Mouse (Mus musculus) CD4-positive, CD25-positive, alpha-beta regulatory T cell, adult 2 months (primary cell): ENCODE measurements around the gene Fstl3.

Experiments
- DNase-seq: peaks from one replicate; pipeline ENCODE4 v3.0.0-alpha.2; 2012; ENCODE audit warnings: low read depth, low spot score

Fstl3 gene

GRCm38 (mm10) chr10:79760603-79761143 lies 16.4 kb upstream of the Fstl3 start:
- no peak for DNase-seq

GRCm38 (mm10) chr10:79762875-79763274 lies 14.2 kb upstream of the Fstl3 start:
- no peak for DNase-seq

DNA sequence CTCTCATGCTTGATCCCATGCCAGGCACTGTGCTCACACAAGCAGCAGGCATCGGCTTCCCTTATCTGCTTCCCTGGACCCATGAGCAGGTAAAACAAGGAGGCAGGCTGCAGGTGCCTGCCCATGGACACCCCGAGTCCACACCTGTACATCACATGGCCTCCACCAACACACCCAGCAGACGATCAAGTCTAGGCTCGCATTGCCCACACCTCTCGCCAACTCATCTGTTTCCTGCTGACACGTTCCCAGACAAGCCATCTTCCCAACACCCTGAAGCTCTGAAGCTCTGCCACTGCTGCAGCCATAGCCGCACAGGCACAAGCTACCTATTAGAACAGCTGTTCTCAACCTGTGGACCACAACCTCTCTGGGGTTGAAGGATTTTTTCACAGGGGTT lies 12.8 kb upstream of the Fstl3 start:
- no peak for DNase-seq

GRCm38 (mm10) chr10:79765228-79765745 lies 11.8 kb upstream of the Fstl3 start:
- no peak for DNase-seq

DNA sequence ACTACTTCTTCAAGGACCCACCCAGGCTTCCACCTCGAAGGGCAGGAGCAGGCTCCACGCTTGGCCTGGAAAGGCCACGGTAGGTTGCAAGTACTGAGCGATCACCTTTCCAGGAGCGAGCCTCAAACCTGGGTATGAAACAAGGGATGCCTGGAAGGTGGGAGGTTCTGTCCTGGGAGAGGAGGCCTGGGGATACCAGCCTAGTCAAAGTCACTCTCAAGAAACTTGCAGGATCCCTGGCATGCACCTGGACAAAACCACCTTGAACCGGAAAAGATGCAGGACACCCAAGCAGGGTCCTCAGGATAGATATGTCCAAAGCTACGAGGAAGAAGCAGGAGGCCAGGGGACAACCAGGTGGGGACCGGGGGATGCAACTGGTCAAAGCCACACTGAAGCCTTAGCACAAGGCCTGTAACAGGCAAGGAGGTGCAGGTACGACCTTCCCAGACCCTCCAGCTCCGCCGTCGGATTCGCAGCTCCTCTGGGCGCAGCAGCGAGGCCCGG lies 11.0 kb upstream of the Fstl3 start:
- no peak for DNase-seq

- peak; percentile 99 for DNase-seq
Observed at GRCm38 (mm10) chr10:79766508-79767325, 10.4 kb upstream of the Fstl3 start, which contains the start of gene Rnf126. Gene Rnf126 (minus strand): TSS chr10:79766952.

DNA sequence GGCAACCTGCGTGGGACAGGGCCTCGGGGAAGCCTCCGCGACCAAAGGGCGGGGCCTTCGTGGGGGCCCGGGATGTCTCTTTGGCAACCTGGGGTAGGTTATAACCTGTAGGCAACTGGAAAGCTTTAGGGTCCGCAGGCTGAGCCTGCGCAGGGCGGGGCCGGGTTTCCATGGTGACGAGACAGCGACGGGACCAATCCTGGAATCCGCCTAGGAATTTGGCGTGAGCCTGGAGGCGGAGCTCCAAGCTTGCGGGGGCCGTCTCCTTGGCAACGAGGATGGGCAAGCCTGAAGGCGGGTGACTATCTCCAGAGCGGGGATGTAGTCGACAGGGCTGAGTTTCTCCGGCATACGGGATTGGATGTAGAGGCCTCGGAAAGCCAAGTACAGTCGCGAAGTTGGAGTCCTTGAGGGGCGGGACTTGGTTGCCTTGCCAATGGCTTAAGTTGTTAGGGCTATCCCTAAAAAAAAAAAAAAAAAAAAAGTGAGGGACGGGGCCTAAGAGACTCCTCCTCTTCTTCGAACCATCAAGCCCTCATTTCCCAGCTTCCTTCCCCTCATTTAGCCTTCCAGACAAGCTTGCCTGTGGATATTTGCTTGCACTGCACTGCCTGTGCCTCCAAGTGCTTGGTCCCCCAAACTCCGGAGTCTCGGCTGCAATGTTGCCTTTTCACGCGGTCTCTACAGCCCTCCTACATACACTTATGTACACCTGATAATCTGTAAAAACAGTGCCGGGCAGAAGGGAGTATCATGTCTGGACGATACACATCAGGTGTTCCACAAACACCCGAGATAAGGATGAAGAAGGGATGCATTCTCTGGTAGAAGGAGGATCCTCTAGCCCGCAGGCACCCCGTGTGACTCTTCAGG lies 9.5 kb upstream of the Fstl3 start:
- peak; percentile 80 for DNase-seq

DNA sequence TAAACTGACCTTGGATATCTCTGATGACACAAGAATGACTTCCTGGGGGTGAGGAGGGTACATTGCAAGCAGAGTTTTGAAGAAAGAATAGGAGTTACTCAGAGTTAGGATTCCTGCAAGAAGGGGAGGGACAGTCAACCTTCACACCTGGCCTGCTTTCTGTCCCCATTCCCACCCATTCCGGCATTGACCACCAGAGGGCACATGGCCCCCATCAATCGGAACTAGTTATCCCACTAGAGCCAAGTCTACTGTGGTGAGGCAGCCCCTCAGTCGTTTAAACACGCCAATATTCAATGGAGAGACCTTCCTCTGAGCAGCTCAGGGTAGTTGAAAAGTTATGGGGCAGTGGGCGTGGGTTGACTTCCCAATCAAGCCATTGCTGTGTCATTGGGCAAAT lies 8.7 kb upstream of the Fstl3 start:
- peak; percentile 75 for DNase-seq

GRCm38 (mm10) chr10:79769329-79769728 lies 7.7 kb upstream of the Fstl3 start:
- DNase-seq = no peak

GRCm38 (mm10) chr10:79772320-79772719 lies 4.8 kb upstream of the Fstl3 start:
- DNase-seq = no peak

DNA sequence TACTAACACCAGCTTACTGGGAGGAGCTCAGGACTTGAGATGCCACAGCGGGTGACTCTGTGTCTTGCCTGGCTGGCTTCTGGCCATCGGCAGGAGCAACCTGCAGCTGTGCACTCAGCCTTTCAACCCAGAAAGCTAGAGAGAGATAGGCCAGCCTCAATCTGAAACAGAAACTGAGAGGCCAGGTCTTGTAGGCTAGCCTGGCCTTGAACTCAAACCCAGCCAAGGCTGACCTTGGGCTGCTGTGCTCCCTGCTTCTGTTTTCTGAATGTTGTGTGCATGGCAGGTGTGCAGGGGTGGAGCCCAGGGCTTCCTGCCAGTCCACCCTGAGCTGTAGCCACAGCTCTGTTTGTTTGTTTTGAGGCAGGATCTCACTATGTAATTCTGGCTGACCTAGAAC lies 3.9 kb upstream of the Fstl3 start:
- no peak for DNase-seq

DNA sequence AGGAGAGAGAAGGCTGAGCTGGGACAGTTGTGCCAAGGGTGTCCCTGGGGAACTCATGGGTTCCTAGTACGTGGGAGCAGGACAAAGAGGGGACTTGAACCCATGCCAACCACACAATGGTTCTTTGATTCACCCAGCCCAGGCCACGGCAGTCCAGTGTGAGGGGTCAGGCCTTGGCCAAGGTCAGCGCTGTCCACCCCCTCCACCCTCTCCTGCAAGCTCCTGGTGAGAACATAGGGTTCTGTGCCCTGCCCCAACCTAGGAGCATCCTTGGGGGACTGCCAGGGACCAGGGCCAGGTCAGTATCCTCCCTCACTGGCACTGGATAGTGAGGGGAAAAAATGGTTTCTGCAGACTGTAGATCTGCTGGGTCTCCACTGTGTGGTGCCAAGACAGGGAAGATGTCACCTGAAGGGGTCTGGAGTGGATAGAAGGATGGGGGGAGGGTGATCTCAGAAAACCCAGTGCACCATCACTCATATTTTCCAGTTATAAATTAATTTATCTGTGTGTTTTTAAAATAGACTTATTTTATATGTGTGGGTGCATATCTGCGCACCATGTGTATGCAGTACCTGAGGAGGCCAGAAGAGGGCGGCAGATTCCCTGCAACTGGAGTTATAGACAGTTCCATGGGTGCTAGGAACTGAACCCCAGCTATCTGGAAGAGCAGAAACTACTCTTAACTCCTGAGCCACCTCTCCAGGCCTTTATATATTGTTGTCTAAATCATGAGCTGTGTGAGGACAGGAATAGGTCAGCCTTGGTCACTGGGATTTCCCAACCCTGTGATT lies 2.4 kb upstream of the Fstl3 start:
- no peak for DNase-seq

- DNase-seq = no peak
Observed at GRCm38 (mm10) chr10:79778006-79778405, 934 bp downstream of the Fstl3 start.

DNA sequence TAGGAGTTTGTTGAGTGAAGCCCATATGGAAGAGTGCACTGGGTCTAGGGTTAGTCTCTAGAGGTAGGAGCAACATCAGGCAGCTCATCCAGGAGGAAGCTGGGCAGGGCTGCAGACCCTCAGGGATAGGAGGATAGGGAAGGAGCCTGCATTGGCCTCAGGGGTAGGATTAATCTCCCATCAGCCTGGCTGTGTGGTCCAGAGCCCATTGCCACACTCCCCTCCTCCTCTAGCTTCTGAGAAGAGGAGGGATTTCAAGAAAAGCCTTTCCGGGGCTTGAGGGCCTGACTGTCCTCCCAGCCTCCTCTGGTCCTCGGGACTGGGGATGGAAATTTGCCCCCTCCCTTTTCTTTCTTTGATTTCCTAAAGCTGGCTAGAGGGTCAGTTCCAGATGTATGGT lies 2.1 kb downstream of the Fstl3 start:
- DNase-seq = no peak

GRCm38 (mm10) chr10:79779784-79780663 lies 3.0 kb downstream of the Fstl3 start:
- DNase-seq = peak; percentile 96

DNA sequence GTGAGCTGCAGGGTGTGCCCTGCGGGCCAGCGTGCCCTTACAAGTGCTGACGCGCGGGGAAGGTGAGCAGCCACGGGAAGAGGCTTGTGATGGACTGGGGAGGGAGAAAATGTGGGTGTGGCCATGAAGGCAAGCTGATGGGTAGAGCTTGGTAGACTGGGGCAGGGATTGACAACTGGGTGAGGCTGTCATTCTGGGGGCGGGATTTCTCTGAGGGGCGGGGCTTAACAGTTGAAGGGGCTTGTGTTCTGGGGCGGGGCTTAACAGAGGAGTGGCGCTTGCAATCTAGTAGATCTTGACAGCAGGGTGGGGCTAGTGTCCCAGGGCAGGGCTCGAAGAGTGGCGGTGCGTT lies 3.6 kb downstream of the Fstl3 start:
- no peak for DNase-seq

GRCm38 (mm10) chr10:79781139-79781538 lies 4.1 kb downstream of the Fstl3 start:
- no peak for DNase-seq

DNA sequence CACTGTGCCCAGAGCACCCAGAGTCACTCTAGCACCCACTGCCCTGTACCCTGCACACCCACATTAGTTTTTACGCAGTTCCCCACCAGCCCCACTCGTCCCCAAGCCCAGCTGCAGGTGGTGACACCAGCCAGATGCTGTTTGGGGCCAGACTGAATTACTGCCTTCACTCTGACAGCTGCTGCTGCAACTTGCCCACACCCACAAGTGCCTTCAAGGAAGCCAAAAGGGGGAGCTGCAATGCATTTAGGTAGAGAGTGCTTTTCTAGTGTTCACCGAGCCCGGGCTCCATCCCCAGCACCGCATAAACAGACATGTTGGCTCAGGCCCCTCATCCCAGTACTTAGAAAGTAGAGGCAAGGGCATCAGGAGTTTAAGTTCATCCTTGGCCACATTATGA lies 4.9 kb downstream of the Fstl3 start:
- no peak for DNase-seq

DNA sequence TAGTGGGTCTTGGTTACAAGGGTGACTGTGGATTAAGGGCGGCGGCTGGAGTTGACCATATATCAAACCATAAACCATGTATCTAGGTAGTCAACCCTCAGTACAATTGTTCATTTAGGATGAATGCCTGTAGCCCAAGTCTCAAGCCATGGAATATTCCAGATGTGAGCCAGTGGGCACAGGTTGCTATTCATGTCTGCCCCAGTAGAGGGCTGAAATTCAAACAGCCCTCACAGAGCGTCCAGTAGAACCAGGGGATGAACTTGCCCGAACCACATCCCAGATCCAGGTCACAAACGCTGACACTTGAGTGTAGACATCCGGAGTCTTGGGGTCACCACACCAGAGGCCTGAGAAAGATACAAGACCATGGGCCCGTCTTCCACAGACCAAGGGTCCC lies 6.0 kb downstream of the Fstl3 start:
- DNase-seq = no peak
